Mouse (Mus musculus) lung, postnatal 0 days (tissue): ENCODE measurements around the gene Ilf3.

Experiments
- CTCF ChIP-seq: IDR thresholded peaks from 2 replicates; pipeline ENCODE4 v1.5.1; 2016; ENCODE audit warnings: antibody characterized with exemption, mild to moderate bottlenecking
- EP300 ChIP-seq: IDR thresholded peaks from 2 replicates; pipeline ENCODE4 v1.6.1; 2016; ENCODE audit warnings: antibody characterized with exemption, mild to moderate bottlenecking, control low read depth

- TF ChIP-seq CTCF (no peak), EP300 (no peak)
Observed at GRCm38 (mm10) chr9:21351702-21352377, 15.8 kb upstream of the Ilf3 start.
